Mouse (Mus musculus) ES-E14 (cell line): Measurements from ENCODE around the gene Twnk. TPM values are rescaled to one million over a fixed set of nuclear protein-coding genes. Genes with fewer than 3 reads are reported as not detected.

Experiments used
- DNase-seq: peaks from one replicate; pipeline ENCODE4 v3.0.0-alpha.2; 2013; ENCODE audit warnings: low read depth, low spot score
- H3K27ac ChIP-seq: 2 replicates; pipeline ENCODE4 v1.5.1; 2012; ENCODE audit warnings: low read depth, mild to moderate bottlenecking, low read length, moderate library complexity, mixed read lengths; ENCODE audit not compliant: poor library complexity, insufficient read depth, severe bottlenecking
- H3K36me3 ChIP-seq: 2 replicates; pipeline ENCODE4 v1.6.1; 2012; ENCODE audit warnings: mild to moderate bottlenecking, low read length, moderate library complexity, mixed read lengths; ENCODE audit not compliant: control insufficient read depth, poor library complexity, insufficient read depth, severe bottlenecking
- H3K4me1 ChIP-seq, 2 experiments: fragments of 150-350 bp in 1 of 2; sonication (generic) in 1 of 2; 2 replicates each; pipeline ENCODE4 v1.6.1; 2012; ENCODE audit warnings: low read length in 2 of 2, mild to moderate bottlenecking in 1 of 2, mixed read lengths in 1 of 2; ENCODE audit not compliant: control insufficient read depth in 2 of 2, insufficient read depth in 2 of 2, poor library complexity in 1 of 2
- H3K4me3 ChIP-seq, 2 experiments: fragments of 150-350 bp in 1 of 2; sonication (generic) in 1 of 2; 2 replicates each; pipeline ENCODE4 v1.5.1; 2012; ENCODE audit warnings: low read length in 2 of 2, low read depth in 1 of 2, mild to moderate bottlenecking in 1 of 2, mixed read lengths in 1 of 2; ENCODE audit not compliant: insufficient read depth in 1 of 2, poor library complexity in 1 of 2, severe bottlenecking in 1 of 2
- H3K9ac ChIP-seq: 2 replicates; pipeline ENCODE4 v1.6.1; 2012; ENCODE audit warnings: low read depth, mild to moderate bottlenecking, low read length, mixed read lengths; ENCODE audit not compliant: poor library complexity, insufficient read depth, severe bottlenecking
- H3K9me3 ChIP-seq: fragments of 150-350 bp; sonication (generic); 2 replicates; pipeline ENCODE4 v1.6.1; 2012; ENCODE audit warnings: low read depth, mild to moderate bottlenecking, low read length; ENCODE audit not compliant: control insufficient read depth, insufficient read depth
- CHD2 ChIP-seq: IDR thresholded peaks from 2 replicates; pipeline ENCODE4 v1.6.1; 2014; ENCODE audit warnings: mild to moderate bottlenecking, low read depth, low read length, inconsistent platforms
- HCFC1 ChIP-seq: IDR thresholded peaks from 2 replicates; pipeline ENCODE4 v1.6.1; 2012; ENCODE audit warnings: low read length, inconsistent platforms, borderline replicate concordance; ENCODE audit not compliant: insufficient read depth
- MAFK ChIP-seq: IDR thresholded peaks from 2 replicates; pipeline ENCODE4 v1.6.1; 2014; ENCODE audit warnings: mild to moderate bottlenecking, low read depth, low read length, inconsistent platforms; ENCODE audit not compliant: insufficient read depth
- ZC3H11A ChIP-seq: IDR thresholded peaks from 2 replicates; pipeline ENCODE4 v1.6.1; 2012; ENCODE audit warnings: low read depth, mild to moderate bottlenecking, inconsistent platforms, low read length, borderline replicate concordance
- ZNF384 ChIP-seq: IDR thresholded peaks from 2 replicates; pipeline ENCODE4 v1.6.1; 2012; ENCODE audit warnings: low read depth, low read length, inconsistent platforms
- in situ Hi-C, 2 experiments: fragments of 600-800 bp; cut with MboI; formaldehyde crosslinking; loops; one replicate each; pipeline ENCODE4 v1.15.1; 2025; ENCODE audit warnings: low sequenced_read_pairs in 2 of 2, inconsistent platforms in 1 of 2; ENCODE audit not compliant: unreplicated experiment in 2 of 2
- total RNA-seq: library from RNA; depleted of rRNA; stranded (reverse); fragments of 300-350 nt; gene quantifications from 2 replicates; pipeline ENCODE4 v1.2.3, GENCODE M21; 2012

Twnk gene
- total RNA-seq, 1 experiment, result 28.5 TPM

DNA sequence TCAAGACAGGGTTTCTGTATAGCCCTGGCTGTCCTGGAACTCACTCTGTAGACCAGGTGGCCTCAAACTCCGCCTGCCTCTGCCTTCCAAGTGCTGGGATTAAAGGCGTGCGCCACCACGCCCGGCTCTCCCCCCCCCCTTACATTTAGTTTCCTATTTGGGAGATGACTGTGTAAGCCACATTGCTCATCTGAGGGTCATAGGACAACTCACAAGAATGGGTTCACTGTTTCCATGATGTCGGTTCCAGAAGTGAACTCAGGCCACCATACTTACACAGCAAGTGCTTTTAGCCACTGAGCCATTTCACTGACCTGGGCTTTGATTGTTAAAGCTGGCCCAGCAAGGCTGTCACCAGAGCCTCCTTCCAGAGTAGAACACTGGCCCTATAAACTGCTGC is 28.3 kb upstream of the Twnk start:
- Histone ChIP-seq H3K4me1 (no peaks in the 10 kb centered on the region), H3K9me3 (no peaks in the 10 kb centered on the region), H3K4me3 (no peak overlapping the region), H3K9ac (no peak overlapping the region), H3K36me3 (peaks cover 30% of the 10 kb centered on the region), H3K27ac (no peak overlapping the region)
- DNase-seq, result no peak
- TF ChIP-seq ZC3H11A, result no peak
- TF ChIP-seq HCFC1, result no peak
- no peak for TF ChIP-seq ZNF384
- no peak for TF ChIP-seq MAFK
- no peak for TF ChIP-seq CHD2
- in situ Hi-C loops, result no loop called here

- in situ Hi-C loops, result no loop called here
- peaks cover 25% of the 10 kb centered on the region for H3K36me3 ChIP-seq
Observed at GRCm38 (mm10) chr19:44980787-44981186, 24.7 kb upstream of the Twnk start.

DNA sequence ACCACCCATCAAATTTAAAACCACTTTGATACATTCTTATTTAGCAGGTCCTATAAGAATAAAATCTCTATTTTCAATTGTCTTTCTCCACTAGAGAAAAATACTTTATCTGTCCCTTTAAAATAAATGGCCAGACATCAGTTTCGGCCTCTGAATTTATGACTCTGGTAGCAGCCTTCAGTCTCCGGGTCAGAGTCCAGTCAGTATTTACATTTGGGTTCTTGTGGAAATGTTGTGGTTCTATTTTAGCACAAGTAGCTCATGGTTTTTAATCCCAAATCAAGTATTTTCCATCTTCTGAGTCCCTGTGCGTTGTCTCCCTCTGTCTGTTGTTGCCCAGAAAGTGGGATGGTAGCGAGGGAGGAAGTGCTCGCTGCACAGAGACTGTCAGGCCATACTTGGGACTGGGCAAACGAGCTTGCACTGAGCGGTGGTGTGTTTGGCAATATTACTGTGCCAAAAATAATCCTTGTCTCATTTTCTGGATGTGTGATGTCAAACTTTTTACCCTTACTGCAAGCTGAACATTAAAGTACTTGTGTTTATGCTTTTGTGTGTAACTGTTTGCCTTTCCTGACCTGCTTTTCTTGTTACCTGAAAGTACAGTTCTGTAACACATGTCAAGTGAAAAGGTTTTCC is 22.9 kb upstream of the Twnk start:
- no peak for DNase-seq
- no peaks in the 10 kb centered on the region for H3K9me3 ChIP-seq
- peaks cover 19% of the 10 kb centered on the region for H3K36me3 ChIP-seq
- no peak overlapping the region for H3K27ac ChIP-seq
- H3K4me3 ChIP-seq, result no peak overlapping the region
- in situ Hi-C loops, result no loop called here
- TF ChIP-seq ZC3H11A (no peak), CHD2 (no peak), HCFC1 (no peak), ZNF384 (no peak), MAFK (no peak)
- no peak overlapping the region for H3K9ac ChIP-seq
- no peaks in the 10 kb centered on the region for H3K4me1 ChIP-seq

More at GRCm38 (mm10) chr19:44980787-44981186, 24.7 kb upstream of the Twnk start:
- TF ChIP-seq ZNF384, result no peak
- TF ChIP-seq ZC3H11A, result no peak
- TF ChIP-seq CHD2, result no peak
- TF ChIP-seq MAFK, result no peak
- TF ChIP-seq HCFC1, result no peak
- Histone ChIP-seq H3K4me3 (no peak overlapping the region), H3K9me3 (no peaks in the 10 kb centered on the region), H3K27ac (no peak overlapping the region), H3K4me1 (no peaks in the 10 kb centered on the region), H3K9ac (no peak overlapping the region)
- no peak for DNase-seq

- no peak for TF ChIP-seq CHD2
- TF ChIP-seq HCFC1, result no peak
- TF ChIP-seq MAFK, result no peak
- TF ChIP-seq ZNF384, result no peak
- TF ChIP-seq ZC3H11A, result no peak
- DNase-seq, result no peak
- Histone ChIP-seq H3K4me3 (no peak overlapping the region), H3K9ac (no peak overlapping the region), H3K4me1 (no peaks in the 10 kb centered on the region), H3K36me3 (peaks cover 14% of the 10 kb centered on the region), H3K27ac (no peak overlapping the region), H3K9me3 (no peaks in the 10 kb centered on the region)
- in situ Hi-C loops, result no loop called here
Observed at GRCm38 (mm10) chr19:44983366-44983765, 22.1 kb upstream of the Twnk start.

DNA sequence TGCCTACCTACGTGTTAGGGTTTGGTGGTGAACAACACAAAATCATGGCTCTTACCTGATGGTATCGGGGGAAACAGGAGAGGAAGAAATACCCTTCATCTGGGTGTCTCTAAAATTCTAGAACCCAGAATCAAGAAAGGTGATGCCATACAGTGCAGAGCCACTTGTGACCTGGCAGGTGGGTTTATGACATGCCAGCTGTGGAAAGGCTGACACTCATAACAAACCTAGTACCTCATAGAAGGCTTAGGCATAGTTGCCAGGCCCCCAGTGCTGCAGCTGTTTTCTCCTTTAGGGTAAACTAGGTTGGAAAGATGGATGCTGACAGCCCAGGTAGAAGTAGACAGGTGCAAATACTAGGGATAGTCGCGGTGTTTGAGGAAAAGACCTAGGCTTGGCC is 21.0 kb upstream of the Twnk start:
- H3K4me1 ChIP-seq, result peaks cover 0 to 3% of the 10 kb centered on the region in 2 experiments; a peak in 1 of 4 replicates
- in situ Hi-C loops, result no loop called here
- TF ChIP-seq ZNF384 (no peak), CHD2 (no peak), ZC3H11A (no peak)
- H3K9ac ChIP-seq, result no peak overlapping the region
- H3K4me3 ChIP-seq, result no peak overlapping the region
- no peaks in the 10 kb centered on the region for H3K9me3 ChIP-seq
- peaks cover 9% of the 10 kb centered on the region for H3K36me3 ChIP-seq
- DNase-seq, result no peak
- no peak overlapping the region for H3K27ac ChIP-seq
